Mouse (Mus musculus) embryonic fibroblast, embryonic 13.5 days (primary cell): Measurements from ENCODE around the gene Eif2d.

Experiments used
- CTCF ChIP-seq: IDR thresholded peaks from 2 replicates; pipeline ENCODE4 v1.5.1; 2011; ENCODE audit warnings: mild to moderate bottlenecking, control low read depth, low read length, moderate library complexity, borderline replicate concordance; ENCODE audit not compliant: insufficient read depth
- POLR2A ChIP-seq: IDR thresholded peaks from 2 replicates; pipeline ENCODE4 v1.6.1; 2011; ENCODE audit warnings: low read depth, mild to moderate bottlenecking, control low read depth, low read length, moderate library complexity

DNA sequence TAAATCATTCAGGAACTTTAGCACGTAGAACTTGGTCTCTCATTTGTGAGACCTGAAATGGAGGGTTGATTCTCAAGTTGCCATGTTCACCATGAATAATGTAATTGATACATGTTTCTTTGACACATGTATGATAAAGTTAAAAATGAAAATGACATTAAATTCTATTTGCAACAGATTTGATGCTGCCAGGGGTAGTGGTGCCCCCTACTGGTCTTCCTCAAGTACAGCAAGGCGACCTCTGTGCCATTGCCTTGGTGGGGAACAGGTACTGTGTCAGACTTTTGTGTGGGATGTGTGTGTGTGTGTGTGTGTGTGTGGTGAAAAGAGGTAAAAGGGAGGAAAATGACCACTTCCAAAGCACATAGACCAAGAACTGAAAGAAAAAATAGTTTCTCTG lies 2.5 kb downstream of the Eif2d start:
- TF ChIP-seq CTCF (peak; percentile 85), POLR2A (no peak)
